Mouse (Mus musculus): Measurements from ENCODE around the gene Slc19a2. TPM values are rescaled to one million over a fixed set of nuclear protein-coding genes. Genes with fewer than 3 reads are reported as not detected.

The Slc19a2 gene
- polyA plus RNA-seq, 1 experiment from 2014 or later = 8.9 TPM

GRCm38 (mm10) chr1:164261553-164261952 is 12.7 kb downstream of the Slc19a2 start:
- H3K27ac ChIP-seq (ENCODE audit: low read depth, low read length) = no peak overlapping the region
- no peak overlapping the region for H3K4me3 ChIP-seq (ENCODE audit: low read depth, low read length)
- H3K4me1 ChIP-seq (ENCODE audit: control insufficient read depth, insufficient read depth, low read length) = no peaks in the 10 kb centered on the region
- 83% methylated on average over 7 of the region's 7 CpGs for WGBS (ENCODE audit: insufficient replicate concordance)
- H3K36me3 ChIP-seq (ENCODE audit: control insufficient read depth, insufficient read depth, low read length) = peaks cover 5% of the 10 kb centered on the region
- H3K4me2 ChIP-seq = no peak overlapping the region
- no peak for ATAC-seq (replicated peaks; ENCODE audit: insufficient number of reproducible peaks, low FRiP score, low TSS enrichment)
- no peak overlapping the region for H3K9ac ChIP-seq (ENCODE audit: low read depth, low read length)
- H3K9me3 ChIP-seq (replicated peaks; ENCODE audit: control insufficient read depth, low read length) = no peaks in the 10 kb centered on the region
- no peaks in the 10 kb centered on the region for H3K27me3 ChIP-seq (ENCODE audit: control insufficient read depth, insufficient read depth, low read length)

- Histone ChIP-seq H3K9me3 (replicated peaks; ENCODE audit: control insufficient read depth, low read length) (no peaks in the 10 kb centered on the region), H3K27me3 (ENCODE audit: control insufficient read depth, insufficient read depth, low read length) (no peaks in the 10 kb centered on the region), H3K4me1 (ENCODE audit: control insufficient read depth, insufficient read depth, low read length) (0 out of 2 replicates have a peak, but pooled peaks cover 4% of the 10 kb centered on the region), H3K4me3 (ENCODE audit: low read depth, low read length) (no peak overlapping the region), H3K9ac (ENCODE audit: low read depth, low read length) (no peak overlapping the region), H3K4me2 (no peak overlapping the region), H3K27ac (ENCODE audit: low read depth, low read length) (no peak overlapping the region), H3K36me3 (ENCODE audit: control insufficient read depth, insufficient read depth, low read length) (no peaks in the 10 kb centered on the region)
- ATAC-seq (replicated peaks; ENCODE audit: insufficient number of reproducible peaks, low FRiP score, low TSS enrichment) = no peak
- WGBS (ENCODE audit: insufficient replicate concordance) = 87% methylated on average over 7 of the region's 7 CpGs
These were observed 22.1 kb downstream of the Slc19a2 start for GRCm38 (mm10) chr1:164270941-164271340.

- no peak for ATAC-seq (replicated peaks; ENCODE audit: insufficient number of reproducible peaks, low FRiP score, low TSS enrichment)
These were observed 24.8 kb downstream of the Slc19a2 start for GRCm38 (mm10) chr1:164273659-164274058.

GRCm38 (mm10) chr1:164275455-164275954 is 26.7 kb downstream of the Slc19a2 start, which contains the start of gene Ccdc181:
TSS of gene Ccdc181 (plus strand) at chr1:164275585.
- 0 out of 2 replicates have a peak, but pooled peaks cover 4% of the 10 kb centered on the region for H3K4me1 ChIP-seq (ENCODE audit: control insufficient read depth, insufficient read depth, low read length)
- H3K9ac ChIP-seq (ENCODE audit: low read depth, low read length) = peak within 1 kb of the TSS; percentile 77
- peak; percentile 98 for ATAC-seq (replicated peaks; ENCODE audit: insufficient number of reproducible peaks, low FRiP score, low TSS enrichment)
- under 1% methylated on average over 31 of the region's 31 CpGs for WGBS (ENCODE audit: insufficient replicate concordance)
- H3K9me3 ChIP-seq (replicated peaks; ENCODE audit: control insufficient read depth, low read length) = no peaks in the 10 kb centered on the region
- H3K36me3 ChIP-seq (ENCODE audit: control insufficient read depth, insufficient read depth, low read length) = no peaks in the 10 kb centered on the region
- H3K4me3 ChIP-seq (ENCODE audit: low read depth, low read length) = peak within 1 kb of the TSS; percentile 73
- H3K27ac ChIP-seq (ENCODE audit: low read depth, low read length) = no peak within 1 kb of the TSS
- H3K4me2 ChIP-seq = peak within 1 kb of the TSS; percentile 90
- no peaks in the 10 kb centered on the region for H3K27me3 ChIP-seq (ENCODE audit: control insufficient read depth, insufficient read depth, low read length)

More at GRCm38 (mm10) chr1:164273659-164274058, 24.8 kb downstream of the Slc19a2 start:
- H3K27me3 ChIP-seq (ENCODE audit: control insufficient read depth, insufficient read depth, low read length) = no peaks in the 10 kb centered on the region
- no peak overlapping the region for H3K27ac ChIP-seq (ENCODE audit: low read depth, low read length)
- H3K4me2 ChIP-seq = no peak overlapping the region
- WGBS (ENCODE audit: insufficient replicate concordance) = 70% methylated on average over 6 of the region's 6 CpGs
- H3K36me3 ChIP-seq (ENCODE audit: control insufficient read depth, insufficient read depth, low read length) = no peaks in the 10 kb centered on the region
- H3K9ac ChIP-seq (ENCODE audit: low read depth, low read length) = no peak overlapping the region
- no peaks in the 10 kb centered on the region for H3K9me3 ChIP-seq (replicated peaks; ENCODE audit: control insufficient read depth, low read length)
- H3K4me1 ChIP-seq (ENCODE audit: control insufficient read depth, insufficient read depth, low read length) = 0 out of 2 replicates have a peak, but pooled peaks cover 4% of the 10 kb centered on the region
- H3K4me3 ChIP-seq (ENCODE audit: low read depth, low read length) = no peak overlapping the region

GRCm38 (mm10) chr1:164276552-164276951 is 27.7 kb downstream of the Slc19a2 start:
- no peak overlapping the region for H3K4me3 ChIP-seq (ENCODE audit: low read depth, low read length)
- no peaks in the 10 kb centered on the region for H3K27me3 ChIP-seq (ENCODE audit: control insufficient read depth, insufficient read depth, low read length)
- no peak for ATAC-seq (replicated peaks; ENCODE audit: insufficient number of reproducible peaks, low FRiP score, low TSS enrichment)
- H3K27ac ChIP-seq (ENCODE audit: low read depth, low read length) = no peak overlapping the region
- 0 out of 2 replicates have a peak, but pooled peaks cover 4% of the 10 kb centered on the region for H3K4me1 ChIP-seq (ENCODE audit: control insufficient read depth, insufficient read depth, low read length)
- H3K9me3 ChIP-seq (replicated peaks; ENCODE audit: control insufficient read depth, low read length) = no peaks in the 10 kb centered on the region
- no peaks in the 10 kb centered on the region for H3K36me3 ChIP-seq (ENCODE audit: control insufficient read depth, insufficient read depth, low read length)
- WGBS (ENCODE audit: insufficient replicate concordance) = 86% methylated on average over 3 of the region's 3 CpGs
- H3K4me2 ChIP-seq = no peak overlapping the region
- no peak overlapping the region for H3K9ac ChIP-seq (ENCODE audit: low read depth, low read length)

GRCm38 (mm10) chr1:164279332-164279731 is 30.5 kb downstream of the Slc19a2 start:
- Histone ChIP-seq H3K36me3 (ENCODE audit: control insufficient read depth, insufficient read depth, low read length) (no peaks in the 10 kb centered on the region), H3K27ac (ENCODE audit: low read depth, low read length) (no peak overlapping the region), H3K4me3 (ENCODE audit: low read depth, low read length) (no peak overlapping the region), H3K9me3 (replicated peaks; ENCODE audit: control insufficient read depth, low read length) (no peaks in the 10 kb centered on the region), H3K27me3 (ENCODE audit: control insufficient read depth, insufficient read depth, low read length) (no peaks in the 10 kb centered on the region), H3K4me1 (ENCODE audit: control insufficient read depth, insufficient read depth, low read length) (0 out of 2 replicates have a peak, but pooled peaks cover 4% of the 10 kb centered on the region), H3K9ac (ENCODE audit: low read depth, low read length) (no peak overlapping the region), H3K4me2 (no peak overlapping the region)
- no peak for ATAC-seq (replicated peaks; ENCODE audit: insufficient number of reproducible peaks, low FRiP score, low TSS enrichment)
- 64% methylated on average over 4 of the region's 4 CpGs for WGBS (ENCODE audit: insufficient replicate concordance)

GRCm38 (mm10) chr1:164284007-164284406 is 35.2 kb downstream of the Slc19a2 start:
- no peaks in the 10 kb centered on the region for H3K4me1 ChIP-seq (ENCODE audit: control insufficient read depth, insufficient read depth, low read length)
- no peaks in the 10 kb centered on the region for H3K27me3 ChIP-seq (ENCODE audit: control insufficient read depth, insufficient read depth, low read length)
- no peak overlapping the region for H3K9ac ChIP-seq (ENCODE audit: low read depth, low read length)
- WGBS (ENCODE audit: insufficient replicate concordance) = 93% methylated on average over 3 of the region's 3 CpGs
- ATAC-seq (replicated peaks; ENCODE audit: insufficient number of reproducible peaks, low FRiP score, low TSS enrichment) = no peak
- no peaks in the 10 kb centered on the region for H3K36me3 ChIP-seq (ENCODE audit: control insufficient read depth, insufficient read depth, low read length)
- H3K4me2 ChIP-seq = no peak overlapping the region
- no peak overlapping the region for H3K27ac ChIP-seq (ENCODE audit: low read depth, low read length)
- no peaks in the 10 kb centered on the region for H3K9me3 ChIP-seq (replicated peaks; ENCODE audit: control insufficient read depth, low read length)
- H3K4me3 ChIP-seq (ENCODE audit: low read depth, low read length) = no peak overlapping the region

GRCm38 (mm10) chr1:164287406-164287805 is 38.6 kb downstream of the Slc19a2 start:
- Histone ChIP-seq H3K4me1 (ENCODE audit: control insufficient read depth, insufficient read depth, low read length) (no peaks in the 10 kb centered on the region), H3K9me3 (replicated peaks; ENCODE audit: control insufficient read depth, low read length) (no peaks in the 10 kb centered on the region), H3K9ac (ENCODE audit: low read depth, low read length) (no peak overlapping the region), H3K36me3 (ENCODE audit: control insufficient read depth, insufficient read depth, low read length) (peaks cover 9% of the 10 kb centered on the region), H3K27me3 (ENCODE audit: control insufficient read depth, insufficient read depth, low read length) (no peaks in the 10 kb centered on the region), H3K27ac (ENCODE audit: low read depth, low read length) (no peak overlapping the region), H3K4me3 (ENCODE audit: low read depth, low read length) (no peak overlapping the region), H3K4me2 (no peak overlapping the region)
- WGBS (ENCODE audit: insufficient replicate concordance) = 52% methylated on average over 15 of the region's 15 CpGs
- ATAC-seq (replicated peaks; ENCODE audit: insufficient number of reproducible peaks, low FRiP score, low TSS enrichment) = no peak

- Histone ChIP-seq H3K36me3 (ENCODE audit: control insufficient read depth, insufficient read depth, low read length) (peaks cover 16% of the 10 kb centered on the region), H3K4me1 (ENCODE audit: control insufficient read depth, insufficient read depth, low read length) (no peaks in the 10 kb centered on the region), H3K9ac (ENCODE audit: low read depth, low read length) (no peak overlapping the region), H3K4me3 (ENCODE audit: low read depth, low read length) (no peak overlapping the region), H3K9me3 (replicated peaks; ENCODE audit: control insufficient read depth, low read length) (no peaks in the 10 kb centered on the region), H3K27ac (ENCODE audit: low read depth, low read length) (no peak overlapping the region), H3K27me3 (ENCODE audit: control insufficient read depth, insufficient read depth, low read length) (no peaks in the 10 kb centered on the region), H3K4me2 (no peak overlapping the region)
- WGBS (ENCODE audit: insufficient replicate concordance) = 84% methylated on average over 5 of the region's 5 CpGs
- ATAC-seq (replicated peaks; ENCODE audit: insufficient number of reproducible peaks, low FRiP score, low TSS enrichment) = no peak
These were observed 43.2 kb downstream of the Slc19a2 start for GRCm38 (mm10) chr1:164292040-164292439.

Data from heart, embryonic 11.5 days (tissue).